Mouse (Mus musculus) forebrain, embryonic 11.5 days (tissue): ENCODE results near the gene Adam30. TPM values are rescaled to one million over a fixed set of nuclear protein-coding genes. Genes with fewer than 3 reads are reported as not detected.

Experiments used
- ATAC-seq: fragments of 200-750 bp; cut with Nextera tagmentation; replicated peaks from 2 replicates; pipeline ENCODE4 v1.8.0; 2017; ENCODE audit warnings: moderate TSS enrichment; ENCODE audit not compliant: low FRiP score
- DNase-seq: peaks from one replicate; pipeline ENCODE4 v3.0.0-alpha.2; 2017; ENCODE audit warnings: low spot score
- H3K27ac ChIP-seq: fragments of 300-500 bp; sonication (generic); 2 replicates; pipeline ENCODE4 v1.5.1; 2014; ENCODE audit warnings: low read depth, low read length
- H3K27me3 ChIP-seq: fragments of 300-500 bp; sonication (generic); 2 replicates; pipeline ENCODE4 v1.6.1; 2014; ENCODE audit warnings: mild to moderate bottlenecking, low read length, mixed read lengths; ENCODE audit not compliant: control insufficient read depth, insufficient read depth
- H3K36me3 ChIP-seq: fragments of 300-500 bp; sonication (generic); 2 replicates; pipeline ENCODE4 v1.6.1; 2014; ENCODE audit warnings: mild to moderate bottlenecking, low read length, moderate library complexity, mixed read lengths; ENCODE audit not compliant: control insufficient read depth, insufficient read depth
- H3K4me1 ChIP-seq: fragments of 300-500 bp; sonication (generic); replicated peaks from 2 replicates; pipeline ENCODE4 v1.6.1; 2014; ENCODE audit warnings: low read length, mixed read lengths; ENCODE audit not compliant: control insufficient read depth, insufficient read depth
- H3K4me2 ChIP-seq: fragments of 300-500 bp; sonication (generic); 2 replicates; pipeline ENCODE4 v1.6.1; 2014; ENCODE audit warnings: low read depth, mild to moderate bottlenecking, low read length, moderate library complexity, mixed read lengths; ENCODE audit not compliant: severe bottlenecking
- H3K4me3 ChIP-seq: fragments of 300-500 bp; sonication (generic); 2 replicates; pipeline ENCODE4 v1.5.1; 2014; ENCODE audit warnings: low read depth, low read length
- H3K9ac ChIP-seq: fragments of 300-500 bp; sonication (generic); 2 replicates; pipeline ENCODE4 v1.6.1; 2014; ENCODE audit warnings: low read length
- H3K9me3 ChIP-seq: fragments of 300-500 bp; sonication (generic); 2 replicates; pipeline ENCODE4 v1.6.1; 2016; ENCODE audit warnings: low read length, mixed read lengths; ENCODE audit not compliant: control insufficient read depth
- WGBS: fragments of 180-500 bp; shearing (Covaris S2); extraction: QIAGEN DNeasy Blood & Tissue Kit; methylation state at CpG from one replicate; pipeline ENCODE4 v1.1.7; 2014; 5-methylcytosine and 5-hydroxymethylcytosine counted together
- polyA plus RNA-seq: library from polyadenylated mRNA; unstranded; fragments of >200 nt; fragmentation: Nextera tagmentation; extraction: Ambion mirVana; gene quantifications from 2 replicates; pipeline ENCODE4 v1.2.1, GENCODE M21; 2014

Adam30 gene
- polyA plus RNA-seq, 1 experiment from 2014 or later = not detected

DNA sequence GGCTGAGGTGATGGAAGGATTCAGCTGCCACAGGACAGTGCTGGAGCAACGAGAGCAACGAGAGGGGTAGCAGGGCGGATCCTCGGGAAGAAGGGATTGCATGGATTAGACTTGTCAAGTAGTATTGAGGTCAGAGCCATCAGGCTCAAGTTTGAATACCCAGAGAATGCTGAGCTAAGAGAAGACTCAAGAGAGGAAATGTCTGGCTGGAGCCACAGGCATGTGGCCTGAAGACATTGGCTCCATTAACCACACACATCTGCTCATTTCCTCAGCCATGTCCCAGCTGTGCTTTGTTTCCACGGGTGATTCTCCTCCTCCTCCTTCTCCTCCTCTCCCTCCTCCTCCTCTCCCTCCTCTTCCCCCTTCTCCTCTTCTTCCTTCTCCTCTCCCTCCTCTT lies 39.3 kb downstream of the Adam30 start:
- no peak overlapping the region for H3K4me2 ChIP-seq
- H3K9ac ChIP-seq = no peak overlapping the region
- no peaks in the 10 kb centered on the region for H3K9me3 ChIP-seq
- H3K4me3 ChIP-seq = no peak overlapping the region
- H3K36me3 ChIP-seq = no peaks in the 10 kb centered on the region
- WGBS = 70% methylated on average over 5 of the region's 5 CpGs
- no peaks in the 10 kb centered on the region for H3K27me3 ChIP-seq
- H3K4me1 ChIP-seq = peaks cover 3% of the 10 kb centered on the region; the same call in 1 of the 2 replicates
- ATAC-seq = no peak
- no peak overlapping the region for H3K27ac ChIP-seq
- no peak for DNase-seq

DNA sequence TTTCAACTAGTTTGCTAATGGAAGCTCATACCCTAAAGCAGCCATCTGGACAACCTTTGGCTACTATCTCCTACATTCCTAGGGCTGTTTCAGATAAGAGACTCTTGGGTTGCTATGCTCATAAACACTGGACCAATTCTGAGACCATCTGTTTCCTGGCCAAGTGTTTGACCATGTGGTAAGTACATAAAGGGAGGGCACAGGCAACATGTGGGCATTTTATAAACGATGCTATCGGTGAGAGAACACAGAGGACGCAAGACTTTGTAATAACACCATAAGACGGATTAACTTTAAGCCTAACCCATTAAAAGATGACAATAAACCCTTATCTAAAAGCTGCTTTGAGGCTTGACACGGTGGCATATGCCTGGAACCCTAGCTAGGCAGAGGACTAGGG lies 42.9 kb downstream of the Adam30 start:
- H3K36me3 ChIP-seq = no peaks in the 10 kb centered on the region

DNA sequence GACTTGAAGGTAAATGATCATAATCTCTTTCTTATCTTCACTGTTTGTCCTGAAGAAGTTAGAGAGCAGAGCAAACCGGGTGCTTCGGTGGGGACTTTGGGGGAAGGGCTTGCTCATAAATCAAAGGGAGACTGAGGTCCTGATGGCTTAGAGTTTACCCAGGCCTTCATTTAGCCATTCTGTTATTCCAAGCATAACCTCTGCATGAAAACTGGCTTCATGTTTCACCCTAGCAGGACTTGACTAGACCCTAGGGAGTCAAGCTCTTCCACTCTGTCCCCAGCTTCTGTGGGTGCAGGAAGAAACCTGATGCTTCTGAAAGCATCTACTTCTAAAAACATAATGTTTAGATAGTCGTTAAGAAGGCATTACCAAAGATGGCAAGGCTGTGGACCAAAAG lies 46.5 kb downstream of the Adam30 start:
- Histone ChIP-seq H3K4me1 (no peaks in the 10 kb centered on the region), H3K9me3 (no peaks in the 10 kb centered on the region), H3K9ac (no peak overlapping the region), H3K27ac (no peak overlapping the region), H3K4me3 (no peak overlapping the region), H3K27me3 (no peaks in the 10 kb centered on the region), H3K36me3 (no peaks in the 10 kb centered on the region), H3K4me2 (no peak overlapping the region)
- 75% methylated on average over 3 of the region's 3 CpGs for WGBS
- no peak for DNase-seq
- ATAC-seq = no peak

More for the DNA sequence above, 42.9 kb downstream of the Adam30 start:
- Histone ChIP-seq H3K4me3 (no peak overlapping the region), H3K9me3 (no peaks in the 10 kb centered on the region), H3K4me2 (no peak overlapping the region), H3K27ac (no peak overlapping the region), H3K9ac (no peak overlapping the region), H3K4me1 (no peaks in the 10 kb centered on the region), H3K27me3 (no peaks in the 10 kb centered on the region)
- ATAC-seq (no peak), DNase-seq (no peak)
- 86% methylated on average over 5 of the region's 5 CpGs for WGBS

DNA sequence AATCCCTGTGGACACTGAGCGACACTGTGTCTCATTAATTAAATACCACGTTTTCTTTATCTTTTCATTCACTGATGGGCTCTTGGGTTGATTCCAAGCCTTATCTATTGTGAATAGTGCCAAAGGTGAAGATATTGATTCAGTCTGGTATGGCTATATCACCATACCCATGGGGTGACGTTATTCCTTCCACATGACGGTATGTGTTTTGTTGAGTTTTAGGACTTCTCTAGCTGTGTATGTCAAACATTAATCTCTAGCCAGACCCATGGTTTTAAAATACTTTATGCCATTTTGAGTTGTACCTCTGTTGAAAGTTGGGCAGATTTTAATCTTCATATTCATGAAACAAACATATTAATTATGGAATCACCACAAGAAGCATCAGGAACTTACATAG lies 48.7 kb downstream of the Adam30 start:
- no peak for DNase-seq
- 94% methylated on average over 4 of the region's 4 CpGs for WGBS
- no peaks in the 10 kb centered on the region for H3K9me3 ChIP-seq

DNA sequence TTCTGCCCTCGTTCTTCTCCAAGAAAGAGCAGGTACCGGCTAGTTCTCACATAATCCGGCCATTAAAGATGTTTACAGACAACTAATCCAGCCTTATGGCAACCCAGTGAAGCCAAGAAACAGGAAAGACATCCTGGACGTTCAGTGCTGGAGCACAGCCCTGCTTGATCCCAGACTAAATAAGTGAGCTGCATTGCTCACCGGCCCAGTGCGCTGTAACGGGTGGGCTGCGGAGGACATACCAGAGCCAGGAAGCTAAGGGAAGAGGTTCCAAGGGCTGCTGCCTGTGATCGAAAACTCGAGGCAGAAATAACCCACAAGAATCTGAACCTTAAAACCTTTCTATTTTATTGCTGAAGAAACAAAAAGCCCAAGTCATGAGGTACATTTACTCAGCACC lies 50.4 kb downstream of the Adam30 start:
- no peak for DNase-seq
- ATAC-seq = no peak
- 81% methylated on average over 10 of the region's 10 CpGs for WGBS
- H3K9me3 ChIP-seq = no peaks in the 10 kb centered on the region
- no peaks in the 10 kb centered on the region for H3K27me3 ChIP-seq
- H3K27ac ChIP-seq = no peak overlapping the region
- H3K36me3 ChIP-seq = no peaks in the 10 kb centered on the region
- no peaks in the 10 kb centered on the region for H3K4me1 ChIP-seq
- H3K4me2 ChIP-seq = no peak overlapping the region
- H3K4me3 ChIP-seq = no peak overlapping the region
- no peak overlapping the region for H3K9ac ChIP-seq

More for the DNA sequence above, 48.7 kb downstream of the Adam30 start:
- Histone ChIP-seq H3K4me1 (no peaks in the 10 kb centered on the region), H3K9ac (no peak overlapping the region), H3K36me3 (no peaks in the 10 kb centered on the region), H3K27ac (no peak overlapping the region), H3K4me2 (no peak overlapping the region), H3K27me3 (no peaks in the 10 kb centered on the region), H3K4me3 (no peak overlapping the region)
- ATAC-seq = no peak

DNA sequence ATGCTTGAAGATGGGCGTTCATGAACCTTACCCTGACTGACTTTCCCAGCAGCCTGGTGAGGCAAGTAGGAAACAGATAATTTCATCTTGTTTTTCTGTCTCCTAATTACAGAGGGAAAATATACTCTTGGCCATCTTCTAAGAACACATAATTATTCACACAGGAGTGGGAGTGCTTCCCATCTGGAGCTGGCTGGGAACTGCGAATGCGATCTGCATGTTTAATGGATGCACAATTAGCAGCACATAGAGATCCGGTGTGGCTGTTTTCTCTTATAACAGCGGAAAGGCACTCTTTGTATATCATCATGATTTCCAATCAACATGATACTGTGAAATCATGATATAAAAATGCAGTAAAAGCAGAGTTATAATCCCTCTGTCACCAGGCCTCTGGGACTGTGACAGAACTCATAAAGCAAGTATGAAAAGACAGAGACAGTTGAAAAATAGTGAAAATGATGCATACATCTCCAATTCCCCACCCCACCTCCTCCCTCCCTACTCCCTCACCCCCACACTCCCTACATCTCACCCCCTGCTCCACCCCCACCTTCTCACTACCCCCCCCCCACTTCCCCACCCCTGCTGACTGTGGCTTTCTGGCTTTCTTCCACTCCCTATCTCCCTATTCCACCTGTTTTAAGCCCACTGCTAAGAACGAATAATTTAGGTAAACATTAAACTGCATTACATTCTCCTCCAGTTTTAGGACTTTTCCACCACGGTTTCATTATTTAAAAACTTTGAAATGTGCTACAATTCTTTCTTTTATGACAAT lies 51.1 kb downstream of the Adam30 start:
- ATAC-seq = no peak

More for the DNA sequence above, 51.1 kb downstream of the Adam30 start:
- H3K9ac ChIP-seq = no peak overlapping the region
- no peak overlapping the region for H3K4me2 ChIP-seq
- H3K27ac ChIP-seq = no peak overlapping the region
- H3K36me3 ChIP-seq = no peaks in the 10 kb centered on the region
- H3K27me3 ChIP-seq = no peaks in the 10 kb centered on the region
- WGBS = 77% methylated on average over 7 of the region's 7 CpGs
- H3K4me3 ChIP-seq = no peak overlapping the region
- H3K9me3 ChIP-seq = no peaks in the 10 kb centered on the region
- H3K4me1 ChIP-seq = no peaks in the 10 kb centered on the region
- no peak for DNase-seq

Other genes starting within 250 kb of the Adam30 start
- gene Notch2, start 147.1 kb upstream of the Adam30 start, polyA plus RNA-seq = 27.6 TPM in 2 replicates
- gene Reg4, start 61.5 kb downstream of the Adam30 start, polyA plus RNA-seq = not detected in 2 replicates
- gene Hmgcs2, start 119.8 kb downstream of the Adam30 start, polyA plus RNA-seq = 0.63 and 1.2 TPM in 2 replicates
- 332 and 367 TPM in 2 replicates for gene Phgdh, start 179.4 kb downstream of the Adam30 start, polyA plus RNA-seq
- gene Zfp697, start 221.8 kb downstream of the Adam30 start, polyA plus RNA-seq = 8.9 and 11.9 TPM in 2 replicates